ENCODE assay signal across 7 mouse cellular contexts in genomic region chr3:75942303-75943060, GRCm38 (mm10). TPM values are rescaled to one million over a fixed set of nuclear protein-coding genes. Genes with fewer than 3 reads are reported as not detected.
DNase-seq lines count a peak whose midpoint lies in the region; ATAC-seq and TF ChIP-seq lines count a peak whose summit lies in the region.

No protein-coding gene starts in this region.

- H3K27ac ChIP-seq in cerebellum, adult 2 months (ENCODE audit: insufficient read depth, low read length), result peak overlapping the region; percentile 92
- H3K27ac ChIP-seq in forebrain, embryonic 15.5 days (replicated peaks), result peak overlapping the region; percentile 35
- peak overlapping the region; percentile 41; the same call in 1 of the 2 replicates for H3K27ac ChIP-seq in liver, embryonic 15.5 days (replicated peaks)

- ATAC-seq in forebrain, embryonic 15.5 days (replicated peaks), result peak; percentile 72
- peak; percentile 60; the same call in 1 of the 2 replicates for ATAC-seq in liver, embryonic 15.5 days (ENCODE audit: insufficient read depth)
- ATAC-seq in CD4-positive, CD25-positive, alpha-beta regulatory T cell, adult 4 months, result no peak

- no peaks in the 10 kb centered on the region for H3K27me3 ChIP-seq in cerebellum, adult 2 months (ENCODE audit: control insufficient read depth, insufficient read depth, low read length)
- no peaks in the 10 kb centered on the region for H3K27me3 ChIP-seq in forebrain, embryonic 15.5 days
- H3K27me3 ChIP-seq in liver, embryonic 15.5 days, result no peaks in the 10 kb centered on the region

- TF ChIP-seq POLR2A in cerebellum, adult 2 months (IDR thresholded peaks at IDR 0.05; ENCODE audit: borderline replicate concordance, insufficient read depth, low read length), result no peak

- WGBS in cerebellum, adult 2 months, result 28% methylated on average over 12 of the region's 12 CpGs
- WGBS in forebrain, embryonic 15.5 days, result 61% methylated on average over 12 of the region's 12 CpGs
- 67% methylated on average over 12 of the region's 12 CpGs for WGBS in liver, embryonic 15.5 days (ENCODE audit: insufficient replicate concordance)

- H3K9ac ChIP-seq in forebrain, embryonic 15.5 days (replicated peaks), result no peak overlapping the region
- H3K9ac ChIP-seq in liver, embryonic 15.5 days, result no peak overlapping the region

- peak; percentile 39 to 47 for DNase-seq in kidney, postnatal 4 days
- DNase-seq in kidney, postnatal 25 days, result no peak
- peak; percentile 61 to 67 for DNase-seq in cerebellum, adult 2 months
- DNase-seq in urinary bladder, postnatal 14 days (ENCODE audit: low spot score), result no peak

- TF ChIP-seq CTCF in cerebellum, adult 2 months (IDR thresholded peaks at IDR 0.05; ENCODE audit: borderline replicate concordance, insufficient read depth, low read depth, low read length), result no peak

- peak overlapping the region; percentile 28 for H3K4me3 ChIP-seq in cerebellum, adult 2 months (replicated peaks; ENCODE audit: insufficient read depth, low read depth, low read length)
- no peak overlapping the region for H3K4me3 ChIP-seq in forebrain, embryonic 15.5 days
- no peak overlapping the region for H3K4me3 ChIP-seq in liver, embryonic 15.5 days (replicated peaks)

- no peaks in the 10 kb centered on the region for H3K9me3 ChIP-seq in forebrain, embryonic 15.5 days
- H3K9me3 ChIP-seq in liver, embryonic 15.5 days (replicated peaks), result no peaks in the 10 kb centered on the region

- H3K4me1 ChIP-seq in cerebellum, adult 2 months (ENCODE audit: control insufficient read depth, insufficient read depth, low read length), result peaks cover 8% of the 10 kb centered on the region; the same call in 1 of the 2 replicates
- H3K4me1 ChIP-seq in forebrain, embryonic 15.5 days, result peaks cover 13% of the 10 kb centered on the region
- H3K4me1 ChIP-seq in liver, embryonic 15.5 days (replicated peaks), result peaks cover 20% of the 10 kb centered on the region

- H3K4me2 ChIP-seq in forebrain, embryonic 15.5 days (replicated peaks), result no peak overlapping the region
- no peak overlapping the region for H3K4me2 ChIP-seq in liver, embryonic 15.5 days

- no peaks in the 10 kb centered on the region for H3K36me3 ChIP-seq in forebrain, embryonic 15.5 days
- peaks cover 18% of the 10 kb centered on the region for H3K36me3 ChIP-seq in liver, embryonic 15.5 days (replicated peaks)

RNA-seq across cellular contexts. Expression of gene Golim4, which starts 14.3 kb away (rescaled TPM):
- polyA plus RNA-seq in cerebellum, adult 2 months (2012; rRNA removed), result 28.7 and 31.8 TPM in 2 replicates
- 31.5 and 34.8 TPM in 2 replicates for polyA plus RNA-seq in forebrain, embryonic 15.5 days (2015; fragmentation: Nextera tagmentation; extraction: Ambion mirVana)
- 19.3 and 23.6 TPM in 2 replicates for polyA plus RNA-seq in liver, embryonic 15.5 days (2015; fragmentation: Nextera tagmentation; extraction: Ambion mirVana)
- polyA plus RNA-seq in CD4-positive, CD25-positive, alpha-beta regulatory T cell, adult 4 months (2017; shearing (Covaris generic)), result 1 to 10 TPM; 5.1 to 8.0 TPM

Comparison
In these comparisons a context has a peak if more than half of its experiments do, and no peak if none do; other contexts are left out.
1. DNase-seq: peak in kidney, postnatal 4 days (2 of 2) and cerebellum, adult 2 months (2 of 2); none in kidney, postnatal 25 days (0 of 2) and urinary bladder, postnatal 14 days (single experiment).
2. H3K27ac ChIP-seq: peak in every context shown above with its lines; median percentile 92 in cerebellum, adult 2 months; 41 in liver, embryonic 15.5 days; 35 in forebrain, embryonic 15.5 days.